Mouse (Mus musculus) layer of hippocampus, postnatal 36 days (tissue): ENCODE data around the gene Uqcrc2. TPM values are rescaled to one million over a fixed set of nuclear protein-coding genes. Genes with fewer than 3 reads are reported as not detected.

ENCODE experiments used
- DNase-seq, 2 experiments: peaks; one replicate each; pipeline ENCODE4 v3.0.0; 2022
- total RNA-seq, 2 experiments: library from RNA; stranded (reverse); gene quantifications; 2 replicates each; pipeline ENCODE4 v1.2.3; 2021

Uqcrc2 gene
- total RNA-seq, 2 experiments from 2014 or later, result 224 to 229 TPM

- no peak for DNase-seq
Measured at GRCm38 (mm10) chr7:120690634-120691033, 55.7 kb downstream of the Uqcrc2 start.

- DNase-seq, result no peak
Measured at GRCm38 (mm10) chr7:120693831-120694375, 58.9 kb downstream of the Uqcrc2 start.

GRCm38 (mm10) chr7:120695196-120695595 lies 60.2 kb downstream of the Uqcrc2 start:
- DNase-seq, result no peak

- DNase-seq, result no peak
Measured at GRCm38 (mm10) chr7:120695641-120696040, 60.7 kb downstream of the Uqcrc2 start.

DNA sequence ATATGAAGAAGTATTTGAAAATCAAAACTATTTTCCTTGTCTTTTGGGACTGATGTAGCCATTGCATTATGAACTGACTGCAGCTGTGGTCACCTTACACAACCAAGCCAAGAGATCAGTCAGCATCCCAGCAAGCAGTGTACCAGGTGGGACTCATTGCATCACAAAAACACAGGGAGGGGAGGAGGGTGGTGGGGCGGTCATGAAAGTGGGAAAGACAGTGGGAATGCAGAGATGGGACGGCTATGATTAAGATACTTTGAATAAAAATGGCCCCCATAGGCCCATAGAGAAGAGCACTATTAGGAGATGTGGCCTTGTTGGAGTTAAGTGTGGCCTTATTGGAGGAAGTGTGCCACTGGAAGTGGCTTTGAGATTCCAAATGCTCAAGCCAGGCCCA lies 61.4 kb downstream of the Uqcrc2 start:
- no peak for DNase-seq

DNA sequence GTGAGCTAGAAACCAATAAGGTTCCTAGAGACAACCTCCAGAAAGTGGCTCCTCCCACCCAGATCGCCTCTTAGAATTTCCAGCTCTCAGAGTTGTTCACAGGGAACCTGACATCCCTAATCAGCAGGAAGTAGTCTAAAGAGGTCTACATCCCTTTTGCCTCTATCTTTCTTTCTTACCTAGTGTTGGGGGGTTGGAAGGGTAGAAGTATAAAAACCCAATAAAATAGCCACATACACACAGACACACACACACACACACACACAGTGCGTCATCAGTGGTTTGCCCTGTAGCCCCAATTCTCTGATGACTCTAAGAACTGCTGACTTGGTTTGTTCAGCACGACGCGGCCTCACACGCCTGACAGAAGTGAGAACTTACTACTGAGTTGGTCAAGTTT lies 64.6 kb downstream of the Uqcrc2 start:
- no peak for DNase-seq

GRCm38 (mm10) chr7:120703888-120704287 lies 68.9 kb downstream of the Uqcrc2 start:
- no peak for DNase-seq

Other genes with a start within 250 kb of the Uqcrc2 start
- gene Abca16, start 225.5 kb upstream of the Uqcrc2 start, total RNA-seq, result not detected
- not detected for gene Pdzd9, start 35.2 kb downstream of the Uqcrc2 start, total RNA-seq
- gene Mosmo, start 42.4 kb downstream of the Uqcrc2 start, total RNA-seq, result 10 to 100 TPM; 81.3 to 83.1 TPM
- gene Vwa3a, start 104.1 kb downstream of the Uqcrc2 start, total RNA-seq, result 10 to 100 TPM; 14.1 to 16.0 TPM
- not detected for gene Gm5737, start 177.2 kb downstream of the Uqcrc2 start, total RNA-seq
- gene Eef2k, start 207.7 kb downstream of the Uqcrc2 start, total RNA-seq, result 10 to 100 TPM; 24.8 to 26.7 TPM